Mouse (Mus musculus) liver, adult 2 months (tissue): Measurements from ENCODE around the gene Dclre1b.

Experiments
- CTCF ChIP-seq: fragments of 200-500 bp; IDR thresholded peaks from 2 replicates; pipeline ENCODE4 v1.5.1; 2011; ENCODE audit warnings: low read depth, low read length, control low read depth
- POLR2A ChIP-seq: fragments of 200-500 bp; IDR thresholded peaks from 2 replicates; pipeline ENCODE4 v1.6.1; 2011; ENCODE audit warnings: low read length, control low read depth; ENCODE audit not compliant: insufficient read depth; ENCODE audit errors: extremely low read depth

DNA sequence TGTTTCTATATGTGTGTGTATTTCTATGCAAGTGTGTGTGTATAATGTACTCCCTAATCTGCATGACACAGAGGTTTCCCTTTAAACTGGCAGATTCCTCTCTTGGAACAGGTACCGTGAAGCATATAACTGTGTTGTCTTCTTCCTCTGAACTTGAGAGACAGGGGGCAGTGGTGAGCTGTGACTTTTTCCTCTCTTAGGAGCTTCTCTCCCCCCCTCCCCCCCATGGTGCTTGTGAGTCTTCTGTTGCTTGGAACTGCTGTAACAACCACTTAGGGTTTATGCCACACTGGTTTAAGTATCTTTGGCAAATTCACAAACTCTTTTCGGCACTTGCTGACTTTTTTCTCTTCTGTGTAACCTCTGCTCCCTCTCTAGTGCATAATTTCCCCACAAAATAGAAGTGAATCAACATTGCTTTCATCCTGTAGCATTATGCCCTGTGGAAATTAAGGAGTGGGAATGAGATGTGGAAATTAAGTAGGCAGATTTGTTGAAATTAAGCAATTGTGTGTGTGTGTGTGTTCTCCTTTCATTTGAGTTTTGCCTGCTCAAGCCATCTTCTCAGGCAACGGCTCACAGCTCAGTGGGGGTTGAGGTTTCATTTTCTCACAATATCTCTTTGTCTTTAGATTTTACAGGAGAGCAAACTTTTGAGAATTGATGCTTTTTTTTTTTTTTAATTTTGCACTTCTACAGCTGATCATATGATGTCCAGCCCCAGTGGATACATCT lies 43.5 kb upstream of the Dclre1b start:
- 0 out of 2 replicates have a peak, but pooled peaks have one; percentile 7 for TF ChIP-seq CTCF
- TF ChIP-seq POLR2A: no peak
